Mouse (Mus musculus): ENCODE measurements around the gene Rhoc.

Rhoc gene

DNA sequence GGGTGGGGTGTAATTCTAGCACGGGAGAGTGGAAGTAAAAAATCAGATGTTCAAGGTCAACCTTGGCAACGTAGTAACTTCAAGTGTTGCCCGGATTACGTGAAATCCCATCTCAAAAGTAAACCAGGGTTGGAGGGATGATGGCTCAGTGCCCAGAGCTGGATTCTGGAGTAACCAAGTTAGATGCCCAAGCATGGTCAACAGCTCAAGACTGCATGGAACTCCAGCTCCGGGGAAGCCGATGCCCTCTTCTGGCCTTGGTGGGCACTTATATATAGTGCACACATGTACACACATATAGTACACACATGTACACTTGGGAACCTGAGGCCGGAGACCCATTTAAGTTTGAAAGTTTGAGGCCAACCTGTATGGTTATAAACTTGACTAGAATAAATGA, 28.0 kb downstream of the Rhoc start:
- no peak for DNase-seq (ENCODE audit: low read depth, low spot score)

DNA sequence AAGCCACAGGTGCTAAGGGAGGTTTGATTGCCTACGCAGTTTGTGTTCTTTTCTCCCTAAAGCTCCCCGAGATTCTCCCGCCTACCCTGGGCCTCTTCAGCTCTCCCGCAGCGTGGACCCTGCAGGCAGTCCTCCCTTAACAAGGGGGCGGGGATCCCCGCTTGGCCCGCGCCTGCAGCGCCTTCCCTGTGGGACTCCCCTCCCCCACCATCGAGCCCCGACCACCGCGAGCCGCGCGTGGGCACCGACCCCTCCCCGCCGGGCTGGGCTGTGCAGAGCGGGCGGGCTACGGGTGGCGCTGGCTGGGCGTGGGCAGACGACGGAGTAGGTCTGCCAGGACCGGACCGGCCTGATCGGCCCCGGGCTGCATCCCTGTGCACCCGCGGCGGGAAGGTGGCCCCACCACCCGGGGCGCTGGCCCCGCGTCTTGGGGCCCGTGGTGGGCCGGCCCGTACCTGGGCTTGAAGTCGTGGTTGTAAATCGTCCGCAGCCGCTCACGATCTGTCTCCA, 29.4 kb downstream of the Rhoc start:
- DNase-seq (ENCODE audit: low read depth, low spot score) = no peak

DNA sequence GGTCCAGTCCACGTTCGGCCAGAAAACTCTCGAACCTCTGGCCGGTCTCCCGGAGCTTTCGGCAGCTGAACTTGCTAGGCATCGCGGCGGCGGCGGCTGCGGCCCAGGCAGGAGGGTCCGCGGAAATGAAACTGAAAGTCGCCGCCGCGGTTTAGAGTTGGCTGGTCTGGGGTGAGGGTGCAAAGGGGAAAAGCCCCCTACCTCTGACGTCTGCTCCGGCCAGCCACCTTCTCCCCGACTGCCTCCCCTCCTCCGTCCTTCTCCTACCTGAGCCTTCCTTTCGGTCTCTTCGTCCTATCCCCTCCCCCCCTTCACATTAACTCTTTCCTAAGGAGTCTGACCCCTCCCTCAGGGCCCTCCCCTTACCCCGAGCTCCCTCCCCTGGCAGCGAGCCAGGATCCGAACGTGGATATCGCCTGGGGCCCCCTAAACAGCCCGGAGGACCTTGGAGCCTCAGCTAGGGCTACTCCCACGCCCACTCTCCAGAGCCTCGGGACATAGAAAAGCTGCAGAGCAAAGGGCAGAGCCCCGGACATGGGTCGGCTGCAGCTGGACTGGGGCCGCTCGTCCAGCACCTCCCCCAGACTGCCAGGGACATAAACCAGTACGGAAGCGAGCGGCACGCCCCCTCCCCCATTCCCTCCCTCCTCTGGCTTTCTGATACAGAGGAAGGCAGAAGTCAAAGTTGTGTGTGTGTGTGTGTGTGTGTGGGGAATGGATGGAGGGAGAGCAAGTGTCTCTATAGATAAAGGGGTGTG, 30.0 kb downstream of the Rhoc start, which contains the start of gene Mov10:
TSS of gene Mov10 (minus strand) at position 573 of the 758 bp plus-strand sequence.
- DNase-seq (ENCODE audit: low read depth, low spot score) = no peak

DNA sequence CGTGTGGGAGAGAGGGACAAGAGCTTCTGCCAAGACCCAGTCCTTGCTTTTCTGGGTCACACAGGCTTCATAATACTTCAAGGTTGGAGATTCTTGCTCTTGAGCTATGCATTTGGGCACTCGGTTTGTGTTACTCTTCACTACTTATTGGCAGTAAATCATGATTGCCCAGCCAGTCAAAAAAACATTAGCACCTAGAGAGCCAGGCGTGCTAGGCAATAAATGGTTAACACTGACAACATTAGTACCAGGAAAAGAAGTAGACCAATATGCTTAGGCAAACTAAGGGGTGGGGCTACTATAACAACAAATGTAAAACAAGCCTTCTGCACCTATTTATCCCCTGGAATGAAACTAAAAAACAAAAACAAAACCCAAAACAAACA, 30.6 kb downstream of the Rhoc start:
- DNase-seq (ENCODE audit: low read depth, low spot score) = no peak

DNA sequence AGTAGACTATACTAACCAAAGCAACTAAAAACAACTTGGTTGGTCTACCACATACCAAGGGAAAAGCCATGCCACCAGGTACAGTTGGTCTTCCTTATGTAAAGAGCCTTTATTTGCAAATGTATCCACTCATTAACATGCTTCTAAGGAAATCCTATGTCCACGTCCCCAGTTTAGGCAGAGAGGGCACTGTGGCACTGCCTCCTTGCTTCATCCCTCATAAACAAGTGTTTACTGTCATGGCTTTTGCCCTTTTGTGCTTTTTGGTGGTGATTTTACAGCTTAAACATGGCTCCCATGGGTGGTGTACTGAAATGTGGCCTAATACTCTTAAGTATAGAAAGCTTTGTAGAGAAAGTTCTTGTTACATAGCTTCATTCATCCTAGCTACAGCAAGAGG, 32.3 kb downstream of the Rhoc start:
- DNase-seq (ENCODE audit: low read depth, low spot score) = no peak

DNA sequence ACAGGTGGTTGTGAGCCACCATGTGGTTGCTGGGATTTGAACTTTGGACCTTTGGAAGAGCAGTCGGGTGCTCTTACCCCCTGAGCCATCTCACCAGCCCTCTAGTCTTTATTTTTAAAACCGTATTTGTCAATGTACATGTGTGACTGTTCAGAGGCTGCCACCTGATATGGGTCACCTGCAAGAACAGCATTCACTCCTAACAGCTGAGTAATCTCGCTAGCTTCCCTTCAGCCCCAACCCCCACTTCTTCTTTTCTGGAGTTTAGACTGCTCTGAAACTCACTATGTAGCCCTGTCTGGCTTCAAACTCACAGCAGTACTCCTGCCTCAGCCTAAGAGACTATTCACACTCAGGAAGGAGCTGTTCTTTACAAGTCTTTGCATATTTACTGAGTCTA, 34.2 kb downstream of the Rhoc start:
- no peak for DNase-seq (ENCODE audit: low read depth, low spot score)

DNA sequence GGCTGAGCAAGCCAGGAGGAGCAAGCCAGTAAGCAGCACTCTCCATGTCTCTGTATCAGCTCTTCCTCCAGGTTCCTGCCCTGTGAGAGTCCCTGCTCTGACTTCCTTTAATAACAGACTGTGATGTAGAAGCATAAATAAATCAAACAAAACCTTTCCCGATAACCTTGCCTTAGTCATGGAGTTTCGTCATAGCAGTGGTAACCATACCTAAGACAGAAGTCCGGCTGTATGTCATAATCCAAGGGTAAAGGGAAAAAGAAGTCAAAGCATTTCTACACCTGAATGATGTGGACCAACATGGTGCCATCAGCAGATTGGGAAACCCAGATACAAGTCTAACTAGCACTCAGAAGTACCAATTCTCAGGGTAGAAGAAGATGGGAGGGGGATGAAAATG, 47.6 kb downstream of the Rhoc start:
- DNase-seq (ENCODE audit: low read depth, low spot score) = no peak

DNA sequence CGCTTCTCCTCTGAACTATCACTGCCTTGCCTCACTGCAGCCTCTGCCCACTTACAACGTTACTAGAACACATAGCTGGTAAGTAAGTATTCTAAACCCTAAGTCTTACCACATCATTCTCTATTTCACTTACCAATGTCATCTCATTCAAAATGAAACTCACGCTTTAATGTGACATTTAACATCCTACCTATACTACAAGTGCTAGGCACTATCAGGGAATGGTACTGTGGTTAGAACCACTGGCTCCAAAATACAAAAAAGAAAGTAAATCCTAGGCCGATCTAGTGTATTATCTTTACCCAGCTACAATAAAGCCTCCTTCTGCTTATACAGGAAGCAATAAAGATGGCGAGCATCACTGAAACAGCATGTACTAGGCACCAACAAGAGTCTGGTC, 52.9 kb downstream of the Rhoc start:
- no peak for DNase-seq (ENCODE audit: low read depth, low spot score)

Measured in retina, adult 2 months (tissue).